Mouse (Mus musculus): ENCODE data around the gene Enthd1. TPM values are rescaled to one million over a fixed set of nuclear protein-coding genes. Genes with fewer than 3 reads are reported as not detected.

The Enthd1 gene
- polyA plus RNA-seq, 1 experiment from 2014 or later = not detected

DNA sequence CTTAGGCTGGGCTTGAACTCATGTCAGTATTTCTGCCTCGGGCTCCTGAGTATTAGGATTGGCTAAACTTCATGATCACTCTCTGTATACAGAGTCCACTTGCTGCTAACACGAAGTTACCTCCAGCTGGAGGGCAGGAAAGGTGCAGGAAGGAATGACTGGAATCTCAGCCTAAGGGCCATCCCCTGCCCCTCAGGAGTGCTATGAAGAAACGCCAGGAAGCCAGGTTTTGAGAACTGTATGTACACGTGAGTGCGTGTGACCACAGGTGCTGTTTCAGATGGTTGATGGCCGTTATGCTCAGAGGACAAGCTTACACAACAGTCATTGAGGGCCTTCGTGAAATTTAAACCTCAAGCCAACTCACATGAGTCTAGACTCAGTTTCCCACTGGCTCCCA, 4.2 kb upstream of the Enthd1 start:
- H3K4me2 ChIP-seq (ENCODE audit: low read length) = no peak overlapping the region
- 87% methylated on average over 7 of the region's 7 CpGs for WGBS

DNA sequence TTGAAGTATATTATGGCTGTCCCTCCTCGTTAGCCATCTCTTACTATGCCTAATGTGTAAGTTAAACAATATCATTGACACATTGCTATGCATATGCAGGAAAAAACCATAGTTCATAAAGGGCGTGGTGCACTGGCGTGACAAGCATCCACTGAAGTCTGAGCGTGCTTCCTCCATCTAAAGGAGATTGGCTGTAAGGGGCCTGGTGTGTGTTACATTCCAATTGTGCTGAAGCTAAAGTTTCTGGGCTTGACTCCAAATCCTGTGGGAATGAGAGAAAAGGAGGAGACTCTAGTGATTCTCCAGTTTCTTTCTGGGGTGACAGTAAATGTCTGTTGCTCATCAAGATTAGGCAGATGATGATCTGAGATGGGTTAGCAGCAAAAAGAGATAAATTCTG, 2.8 kb upstream of the Enthd1 start:
- Histone ChIP-seq H3K4me1 (ENCODE audit: control insufficient read depth, insufficient read depth, low read depth, low read length) (no peaks in the 10 kb centered on the region), H3K4me3 (ENCODE audit: low read length) (no peak overlapping the region), H3K27me3 (replicated peaks; ENCODE audit: control insufficient read depth, insufficient read depth, low read length) (no peaks in the 10 kb centered on the region), H3K27ac (ENCODE audit: low read depth, low read length) (no peak overlapping the region), H3K36me3 (ENCODE audit: control insufficient read depth, insufficient read depth, low read length) (no peaks in the 10 kb centered on the region), H3K9ac (ENCODE audit: low read depth, low read length) (no peak overlapping the region), H3K4me2 (ENCODE audit: low read length) (no peak overlapping the region), H3K9me3 (ENCODE audit: control insufficient read depth, low read length) (no peaks in the 10 kb centered on the region)
- ATAC-seq = no peak
- WGBS = 63% methylated on average over 4 of the region's 4 CpGs

More for the DNA sequence above, 4.2 kb upstream of the Enthd1 start:
- Histone ChIP-seq H3K27me3 (replicated peaks; ENCODE audit: control insufficient read depth, insufficient read depth, low read length) (no peaks in the 10 kb centered on the region), H3K27ac (ENCODE audit: low read depth, low read length) (no peak overlapping the region), H3K4me3 (ENCODE audit: low read length) (no peak overlapping the region), H3K9me3 (ENCODE audit: control insufficient read depth, low read length) (no peaks in the 10 kb centered on the region), H3K9ac (ENCODE audit: low read depth, low read length) (no peak overlapping the region), H3K36me3 (ENCODE audit: control insufficient read depth, insufficient read depth, low read length) (no peaks in the 10 kb centered on the region), H3K4me1 (ENCODE audit: control insufficient read depth, insufficient read depth, low read depth, low read length) (no peaks in the 10 kb centered on the region)
- no peak for ATAC-seq

DNA sequence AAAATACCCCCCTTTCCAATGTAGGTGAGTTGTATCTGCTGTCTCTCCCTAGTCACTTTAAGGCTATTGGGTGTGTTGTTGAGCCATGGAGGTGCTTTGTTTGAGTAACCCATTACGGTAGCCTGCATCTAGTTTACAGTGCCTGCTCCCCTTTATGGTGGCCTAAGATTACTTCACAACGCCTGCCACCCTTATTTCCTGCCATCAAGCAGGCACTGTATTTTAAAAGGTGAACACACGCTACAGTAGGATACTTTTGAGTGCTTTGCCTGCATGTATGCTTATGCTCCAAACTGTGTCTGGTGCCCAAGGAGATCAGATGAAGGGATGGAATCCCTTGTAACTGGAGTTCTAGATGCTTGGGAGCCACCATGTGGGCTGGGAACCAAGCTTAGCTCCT, 2.2 kb upstream of the Enthd1 start:
- ATAC-seq = no peak
- Histone ChIP-seq H3K36me3 (ENCODE audit: control insufficient read depth, insufficient read depth, low read length) (no peaks in the 10 kb centered on the region), H3K4me1 (ENCODE audit: control insufficient read depth, insufficient read depth, low read depth, low read length) (no peaks in the 10 kb centered on the region), H3K9me3 (ENCODE audit: control insufficient read depth, low read length) (no peaks in the 10 kb centered on the region), H3K9ac (ENCODE audit: low read depth, low read length) (no peak overlapping the region), H3K27ac (ENCODE audit: low read depth, low read length) (no peak overlapping the region), H3K4me2 (ENCODE audit: low read length) (no peak overlapping the region), H3K4me3 (ENCODE audit: low read length) (no peak overlapping the region), H3K27me3 (replicated peaks; ENCODE audit: control insufficient read depth, insufficient read depth, low read length) (no peaks in the 10 kb centered on the region)
- 90% methylated on average over 3 of the region's 3 CpGs for WGBS

DNA sequence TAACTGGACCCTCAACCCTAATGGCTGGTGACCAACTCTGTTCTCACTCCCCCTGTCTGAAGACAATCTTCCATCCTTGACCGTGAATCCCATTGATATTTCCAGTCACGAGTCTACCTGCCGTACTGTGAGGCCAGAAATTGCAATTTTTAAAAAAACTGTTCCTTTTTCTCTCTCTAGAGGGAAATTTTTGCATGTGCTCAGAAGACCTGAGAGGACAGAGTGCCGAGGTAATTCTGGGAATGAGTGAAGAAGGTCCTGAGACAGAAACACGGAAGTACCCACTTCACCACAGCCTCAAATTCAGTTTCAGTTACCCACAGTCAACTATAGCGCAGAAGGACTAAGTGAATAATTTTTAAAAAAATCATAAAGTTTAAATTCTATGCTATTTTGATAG, 1.7 kb upstream of the Enthd1 start:
- Histone ChIP-seq H3K36me3 (ENCODE audit: control insufficient read depth, insufficient read depth, low read length) (no peaks in the 10 kb centered on the region), H3K9ac (ENCODE audit: low read depth, low read length) (no peak overlapping the region), H3K27ac (ENCODE audit: low read depth, low read length) (no peak overlapping the region), H3K4me1 (ENCODE audit: control insufficient read depth, insufficient read depth, low read depth, low read length) (no peaks in the 10 kb centered on the region), H3K27me3 (replicated peaks; ENCODE audit: control insufficient read depth, insufficient read depth, low read length) (no peaks in the 10 kb centered on the region), H3K9me3 (ENCODE audit: control insufficient read depth, low read length) (no peaks in the 10 kb centered on the region), H3K4me2 (ENCODE audit: low read length) (no peak overlapping the region), H3K4me3 (ENCODE audit: low read length) (no peak overlapping the region)
- 96% methylated on average over 6 of the region's 6 CpGs for WGBS
- no peak for ATAC-seq

DNA sequence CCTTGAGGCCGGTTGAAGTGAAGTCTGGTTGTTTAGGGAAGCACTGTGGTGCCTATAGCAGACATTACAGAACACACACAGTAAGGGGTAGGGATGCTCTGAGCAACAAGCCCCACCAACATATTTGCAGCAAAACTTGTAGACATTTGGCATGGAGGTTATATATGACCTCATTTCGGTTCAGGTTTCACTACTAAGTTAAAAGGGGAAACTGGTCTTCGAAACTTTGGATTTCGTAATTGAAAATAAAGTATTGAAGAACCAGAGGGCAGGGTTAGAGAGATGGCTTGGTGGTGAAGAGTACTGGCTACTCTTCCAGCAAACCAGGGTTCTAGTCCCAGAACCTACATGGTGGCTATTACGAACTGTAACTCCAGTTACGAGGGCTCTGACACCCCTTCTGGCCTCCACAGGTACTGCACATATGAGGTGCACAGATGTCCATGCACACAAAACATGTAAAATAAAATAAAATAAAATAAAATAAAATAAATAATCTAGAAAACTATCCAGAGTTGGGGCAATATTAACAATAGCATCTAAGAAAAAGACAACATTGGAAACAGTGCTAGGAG, 1.2 kb downstream of the Enthd1 start:
- Histone ChIP-seq H3K27me3 (replicated peaks; ENCODE audit: control insufficient read depth, insufficient read depth, low read length) (no peaks in the 10 kb centered on the region), H3K4me1 (ENCODE audit: control insufficient read depth, insufficient read depth, low read depth, low read length) (no peaks in the 10 kb centered on the region), H3K4me2 (ENCODE audit: low read length) (no peak overlapping the region), H3K4me3 (ENCODE audit: low read length) (no peak overlapping the region), H3K9me3 (ENCODE audit: control insufficient read depth, low read length) (no peaks in the 10 kb centered on the region), H3K27ac (ENCODE audit: low read depth, low read length) (no peak overlapping the region), H3K9ac (ENCODE audit: low read depth, low read length) (no peak overlapping the region), H3K36me3 (ENCODE audit: control insufficient read depth, insufficient read depth, low read length) (no peaks in the 10 kb centered on the region)
- no peak for ATAC-seq
- 89% methylated on average over 6 of the region's 6 CpGs for WGBS

DNA sequence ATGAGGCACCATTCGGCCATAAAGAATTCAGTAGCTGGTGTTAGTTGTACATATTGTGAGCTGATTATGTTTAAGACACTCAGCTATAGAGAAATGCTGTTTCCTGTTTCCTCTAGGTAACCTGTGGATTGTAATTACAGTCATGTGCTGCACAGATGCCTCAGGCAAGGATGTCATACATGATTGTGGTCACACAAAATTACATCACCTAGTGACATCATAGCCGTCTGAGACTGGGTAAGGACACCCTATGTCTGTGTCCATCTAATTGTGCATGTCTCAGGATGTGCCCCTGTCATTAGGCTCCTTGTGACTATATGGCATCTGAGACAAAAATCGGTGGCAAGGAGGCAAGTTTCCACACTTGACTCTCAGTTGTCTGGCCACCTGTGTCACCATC, 2.5 kb downstream of the Enthd1 start:
- Histone ChIP-seq H3K4me1 (ENCODE audit: control insufficient read depth, insufficient read depth, low read depth, low read length) (no peaks in the 10 kb centered on the region), H3K4me2 (ENCODE audit: low read length) (no peak overlapping the region), H3K36me3 (ENCODE audit: control insufficient read depth, insufficient read depth, low read length) (no peaks in the 10 kb centered on the region), H3K27me3 (replicated peaks; ENCODE audit: control insufficient read depth, insufficient read depth, low read length) (no peaks in the 10 kb centered on the region), H3K4me3 (ENCODE audit: low read length) (no peak overlapping the region), H3K9ac (ENCODE audit: low read depth, low read length) (no peak overlapping the region), H3K27ac (ENCODE audit: low read depth, low read length) (no peak overlapping the region), H3K9me3 (ENCODE audit: control insufficient read depth, low read length) (no peaks in the 10 kb centered on the region)
- WGBS = 84% methylated on average over 3 of the region's 3 CpGs
- no peak for ATAC-seq

DNA sequence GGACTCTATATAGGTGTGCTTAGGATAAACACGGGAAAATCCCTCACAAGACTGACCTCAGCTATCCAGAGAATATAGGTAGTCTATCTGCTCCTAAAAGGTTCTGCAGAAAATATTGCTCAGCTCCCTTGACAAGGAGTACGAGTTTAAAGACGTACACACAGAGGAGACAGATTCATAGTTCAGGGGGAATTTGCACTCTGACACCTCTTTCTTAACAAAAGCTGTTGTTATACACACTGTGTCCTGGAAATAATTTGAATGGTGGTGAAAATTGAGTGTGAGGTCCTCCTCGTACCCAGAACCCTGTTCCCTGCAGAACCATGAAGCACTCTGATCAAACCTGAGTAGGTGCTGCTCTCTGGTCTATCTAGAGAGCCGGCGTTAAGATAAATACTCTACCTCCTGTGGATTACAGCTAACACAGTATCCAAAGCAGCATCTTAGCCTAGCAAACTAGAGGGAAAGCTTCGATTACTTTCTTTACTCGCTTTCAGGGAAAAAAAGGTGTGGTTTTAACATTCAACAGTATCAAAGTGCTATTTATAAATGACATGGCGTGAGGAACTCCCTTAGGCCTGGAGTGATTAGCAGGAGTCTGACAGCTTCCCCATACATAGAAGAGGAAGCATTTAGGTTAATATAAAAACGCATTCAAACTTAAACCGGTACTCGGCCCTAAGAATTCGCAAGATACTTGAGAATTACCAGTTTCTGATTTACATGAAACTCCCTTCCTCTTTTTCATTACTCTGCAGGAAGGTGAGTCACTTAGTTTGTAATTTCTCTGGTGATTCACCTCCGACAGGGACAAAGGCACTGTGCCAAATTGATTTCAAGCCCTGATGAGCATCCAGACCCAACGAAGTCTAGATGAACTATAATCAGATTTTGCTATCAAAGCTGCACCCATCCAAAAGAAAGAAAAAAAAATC, 4.0 kb downstream of the Enthd1 start:
- ATAC-seq = no peak
- H3K4me3 ChIP-seq (ENCODE audit: low read length) = no peak overlapping the region
- no peak overlapping the region for H3K27ac ChIP-seq (ENCODE audit: low read depth, low read length)
- H3K9ac ChIP-seq (ENCODE audit: low read depth, low read length) = no peak overlapping the region
- no peaks in the 10 kb centered on the region for H3K9me3 ChIP-seq (ENCODE audit: control insufficient read depth, low read length)
- H3K4me2 ChIP-seq (ENCODE audit: low read length) = no peak overlapping the region
- no peaks in the 10 kb centered on the region for H3K36me3 ChIP-seq (ENCODE audit: control insufficient read depth, insufficient read depth, low read length)
- no peaks in the 10 kb centered on the region for H3K4me1 ChIP-seq (ENCODE audit: control insufficient read depth, insufficient read depth, low read depth, low read length)
- 55% methylated on average over 15 of the region's 15 CpGs for WGBS
- no peaks in the 10 kb centered on the region for H3K27me3 ChIP-seq (replicated peaks; ENCODE audit: control insufficient read depth, insufficient read depth, low read length)

DNA sequence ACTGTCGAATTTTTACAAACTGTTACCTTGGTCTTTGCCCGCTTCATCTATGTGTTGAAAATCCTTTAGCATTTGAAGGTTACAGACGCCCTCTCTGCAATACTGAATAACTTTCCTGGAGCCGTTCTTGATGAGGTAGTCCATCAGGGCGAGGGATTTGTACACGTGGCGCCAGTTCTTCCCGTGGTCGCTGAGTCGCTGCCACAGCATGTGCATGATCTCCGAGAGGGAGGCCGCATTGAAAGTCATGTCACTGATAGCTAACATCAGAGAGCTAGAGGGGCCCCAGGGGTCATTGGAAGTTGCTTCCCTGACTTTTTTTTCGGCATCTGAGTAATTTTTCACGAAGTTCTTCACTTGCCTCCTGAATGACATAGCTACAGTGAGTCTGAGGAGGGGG, 5.0 kb downstream of the Enthd1 start:
- Histone ChIP-seq H3K27ac (ENCODE audit: low read depth, low read length) (no peak overlapping the region), H3K9me3 (ENCODE audit: control insufficient read depth, low read length) (no peaks in the 10 kb centered on the region), H3K36me3 (ENCODE audit: control insufficient read depth, insufficient read depth, low read length) (no peaks in the 10 kb centered on the region), H3K4me1 (ENCODE audit: control insufficient read depth, insufficient read depth, low read depth, low read length) (no peaks in the 10 kb centered on the region), H3K9ac (ENCODE audit: low read depth, low read length) (no peak overlapping the region), H3K27me3 (replicated peaks; ENCODE audit: control insufficient read depth, insufficient read depth, low read length) (no peaks in the 10 kb centered on the region), H3K4me2 (ENCODE audit: low read length) (no peak overlapping the region), H3K4me3 (ENCODE audit: low read length) (no peak overlapping the region)
- no peak for ATAC-seq
- 62% methylated on average over 14 of the region's 14 CpGs for WGBS

DNA sequence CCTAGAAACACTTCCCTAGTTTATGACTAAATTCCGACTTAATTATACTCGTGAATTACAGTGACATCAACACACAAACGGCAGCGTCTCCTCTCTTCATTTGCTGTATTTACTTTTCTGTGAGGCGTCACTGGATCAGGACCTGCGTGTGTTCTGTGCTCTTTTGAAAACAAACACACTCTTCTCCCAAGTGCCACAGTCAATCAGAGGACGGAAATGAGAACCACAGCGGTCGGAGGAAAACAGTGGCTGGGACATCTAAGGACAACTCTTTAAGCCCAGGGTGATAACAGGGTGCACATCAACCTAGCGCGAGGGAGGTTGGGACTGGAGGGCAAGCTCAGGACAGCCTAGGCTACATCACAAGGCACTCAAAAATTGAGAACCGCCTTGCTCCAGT, 5.4 kb downstream of the Enthd1 start:
- Histone ChIP-seq H3K36me3 (ENCODE audit: control insufficient read depth, insufficient read depth, low read length) (no peaks in the 10 kb centered on the region), H3K9ac (ENCODE audit: low read depth, low read length) (no peak overlapping the region), H3K4me1 (ENCODE audit: control insufficient read depth, insufficient read depth, low read depth, low read length) (no peaks in the 10 kb centered on the region), H3K9me3 (ENCODE audit: control insufficient read depth, low read length) (no peaks in the 10 kb centered on the region), H3K4me3 (ENCODE audit: low read length) (no peak overlapping the region), H3K27me3 (replicated peaks; ENCODE audit: control insufficient read depth, insufficient read depth, low read length) (no peaks in the 10 kb centered on the region), H3K27ac (ENCODE audit: low read depth, low read length) (no peak overlapping the region), H3K4me2 (ENCODE audit: low read length) (no peak overlapping the region)
- ATAC-seq = no peak
- WGBS = 74% methylated on average over 12 of the region's 12 CpGs

All from hindbrain, embryonic 16.5 days (tissue).